Mouse (Mus musculus) erythroid progenitor cell, adult 5-6 weeks (primary cell): ENCODE data around the gene 2010111I01Rik. TPM values are rescaled to one million over a fixed set of nuclear protein-coding genes. Genes with fewer than 3 reads are reported as not detected.

Experiments
- ATAC-seq: replicated peaks from 2 replicates; pipeline ENCODE4 v1.8.0; 2016; ENCODE audit warnings: moderate number of reproducible peaks, mild to moderate bottlenecking, moderate TSS enrichment, inconsistent platforms; ENCODE audit not compliant: poor library complexity, low FRiP score, severe bottlenecking
- total RNA-seq, 2 experiments: library from RNA; stranded (forward) in 1 of 2; stranded (reverse) in 1 of 2; fragments of 150-400 nt in 1 of 2; fragments of 186-747, 209-891 nt in 1 of 2; gene quantifications; 2 replicates each; pipeline versions ENCODE4 v1.2.3 to v1.2.4; 2015 to 2017; ENCODE audit warnings: low replicate concordance in 2 of 2

Gene 2010111I01Rik
- total RNA-seq, 2 experiments from 2014 or later, result 5.9 to 28.4 TPM

DNA sequence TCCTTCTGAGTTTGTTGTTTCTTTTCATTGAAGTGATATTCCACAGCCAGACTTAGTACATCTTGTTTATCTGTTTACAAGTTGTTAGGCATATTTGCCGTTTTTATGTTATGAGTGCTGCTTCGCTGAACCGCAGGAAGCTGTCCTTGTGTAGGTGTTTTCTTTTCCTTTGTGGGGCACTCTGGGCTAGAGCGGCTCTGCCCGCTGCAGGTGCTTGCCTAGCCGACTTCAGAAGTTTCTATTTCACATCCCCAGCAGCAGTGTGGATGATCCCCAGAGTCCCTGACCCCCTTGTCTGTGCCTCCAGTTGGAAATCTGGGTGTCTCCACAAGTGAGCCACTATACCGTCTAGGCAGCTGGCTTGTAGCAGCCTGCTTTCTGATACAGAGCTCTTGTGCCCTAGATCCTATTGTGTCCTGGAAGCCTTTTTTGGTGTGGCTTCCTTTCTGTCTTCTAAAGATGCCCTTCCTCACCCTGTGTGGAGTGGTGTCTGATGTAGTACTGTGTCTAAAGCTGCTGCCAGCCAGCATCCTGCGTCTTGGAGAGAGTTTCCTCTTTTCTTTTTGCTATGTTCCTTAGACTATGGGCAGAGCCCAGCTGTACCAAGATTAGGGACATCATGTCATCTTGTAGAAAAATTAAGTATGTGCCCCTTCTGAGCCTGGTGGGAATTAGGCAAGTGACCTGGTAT lies 285.2 kb downstream of the 2010111I01Rik start:
- ATAC-seq, result no peak

DNA sequence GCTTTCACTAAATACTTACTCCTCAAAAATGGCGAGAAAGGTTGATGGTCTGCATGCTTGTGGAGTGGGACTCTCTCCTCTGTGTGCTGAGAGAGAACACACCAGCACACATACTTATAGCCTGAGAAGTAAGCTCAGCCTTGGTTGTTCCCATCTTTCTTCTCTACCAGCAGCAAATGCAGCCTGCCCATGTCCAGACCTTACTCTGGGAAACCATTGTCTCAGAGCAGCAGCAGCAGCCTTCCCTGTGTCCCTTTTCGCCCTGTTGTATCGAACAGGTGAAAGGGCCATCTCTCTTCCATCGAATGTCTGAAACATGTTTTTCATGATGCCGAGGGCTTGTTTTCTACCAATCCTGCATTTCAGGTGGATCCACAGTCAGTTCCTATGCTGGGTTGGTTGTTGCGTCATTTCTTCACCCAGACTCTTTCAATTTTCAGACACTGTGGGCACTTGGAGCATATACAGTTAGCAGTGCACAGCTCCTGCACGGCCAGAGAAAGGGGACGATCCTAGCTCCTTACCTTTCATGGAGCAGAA lies 285.8 kb downstream of the 2010111I01Rik start:
- ATAC-seq, result no peak

DNA sequence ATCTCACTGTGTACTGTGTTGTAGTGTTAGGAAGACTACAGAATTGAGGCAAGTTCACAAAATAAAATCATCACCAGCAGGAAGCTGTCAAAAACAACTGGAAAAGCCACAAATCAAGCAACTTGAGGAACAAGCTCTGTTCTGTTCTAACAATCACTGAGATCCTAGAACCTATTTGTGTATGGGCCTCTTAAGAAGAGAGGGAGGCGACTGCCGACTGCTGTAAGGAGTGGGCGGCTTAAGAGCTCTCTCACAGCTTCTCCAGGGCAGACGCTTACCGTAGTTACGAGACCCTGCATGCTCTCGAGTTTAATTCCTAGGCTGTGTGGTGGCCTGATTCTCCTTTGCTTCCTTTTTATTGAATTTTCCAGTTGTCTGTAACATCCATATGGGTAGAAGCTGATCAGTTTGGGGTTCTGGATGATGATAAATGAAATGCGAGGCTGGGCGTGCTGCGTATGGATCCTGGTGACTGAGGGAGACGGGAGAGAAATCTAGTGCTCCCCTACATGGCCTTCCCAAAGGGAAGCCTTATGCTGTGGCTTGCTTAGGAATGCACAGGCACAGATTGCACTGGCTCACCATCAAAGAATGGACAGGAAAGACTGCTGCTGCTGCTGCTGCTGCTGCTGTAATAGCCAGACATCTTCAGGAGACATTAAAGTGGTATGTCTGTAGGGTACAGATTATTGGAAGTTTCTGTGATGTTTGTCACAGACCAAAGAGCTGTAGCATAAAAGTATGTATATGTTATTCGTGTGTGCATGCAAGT lies 286.6 kb downstream of the 2010111I01Rik start:
- ATAC-seq, result no peak

DNA sequence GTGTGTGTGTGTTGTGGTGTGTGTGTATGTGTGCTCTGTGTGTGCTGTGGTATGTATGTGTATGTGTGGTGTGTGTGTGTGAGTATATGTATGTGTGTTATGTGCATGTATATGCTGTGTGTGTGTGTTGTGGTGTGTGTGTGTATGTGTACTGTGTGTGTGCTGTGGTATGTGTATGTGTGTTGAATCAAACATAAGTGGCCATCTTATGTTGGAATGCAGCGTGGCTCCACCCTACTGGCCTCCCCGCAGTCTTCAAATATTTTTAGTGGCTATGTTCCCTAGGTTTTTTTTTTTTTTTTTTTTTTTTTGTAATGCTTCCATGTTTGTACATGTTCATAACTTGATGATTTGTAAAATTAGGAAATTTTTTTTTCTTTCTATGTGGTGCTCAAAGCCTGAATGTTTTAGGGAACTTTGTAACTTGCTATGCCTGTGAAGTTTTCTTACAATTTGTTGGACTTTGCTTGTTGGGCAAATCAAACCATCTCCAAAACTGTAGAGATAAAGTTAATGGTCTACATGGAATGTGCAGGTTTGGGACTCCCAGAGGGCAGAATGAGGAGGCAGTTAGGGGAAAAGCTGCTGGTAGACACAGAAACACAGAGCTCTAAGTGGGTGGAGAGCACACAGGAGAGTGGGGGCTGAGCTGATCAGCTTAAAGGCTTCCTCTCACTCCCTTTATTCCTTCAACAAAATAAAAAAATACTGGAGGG lies 287.8 kb downstream of the 2010111I01Rik start:
- ATAC-seq, result no peak

DNA sequence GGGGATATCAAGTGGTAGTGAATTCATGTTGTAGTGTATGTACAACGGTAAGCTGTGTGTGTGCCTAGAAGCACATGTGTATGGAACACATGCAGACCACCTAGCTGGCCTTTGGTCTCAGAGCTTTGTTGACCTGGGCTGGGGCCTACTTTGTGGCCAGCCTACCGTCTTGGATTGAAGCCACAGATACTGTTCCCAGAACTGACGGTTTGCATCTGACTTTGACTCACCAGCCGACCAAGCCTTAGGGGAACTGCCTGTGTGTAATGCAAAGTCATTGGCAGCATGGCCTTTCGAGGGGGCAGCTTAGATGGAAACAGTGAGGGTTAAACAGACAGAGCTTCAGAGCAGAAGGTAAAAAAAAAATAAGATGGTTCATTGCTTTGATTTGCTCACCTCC lies 288.5 kb downstream of the 2010111I01Rik start:
- ATAC-seq, result no peak

DNA sequence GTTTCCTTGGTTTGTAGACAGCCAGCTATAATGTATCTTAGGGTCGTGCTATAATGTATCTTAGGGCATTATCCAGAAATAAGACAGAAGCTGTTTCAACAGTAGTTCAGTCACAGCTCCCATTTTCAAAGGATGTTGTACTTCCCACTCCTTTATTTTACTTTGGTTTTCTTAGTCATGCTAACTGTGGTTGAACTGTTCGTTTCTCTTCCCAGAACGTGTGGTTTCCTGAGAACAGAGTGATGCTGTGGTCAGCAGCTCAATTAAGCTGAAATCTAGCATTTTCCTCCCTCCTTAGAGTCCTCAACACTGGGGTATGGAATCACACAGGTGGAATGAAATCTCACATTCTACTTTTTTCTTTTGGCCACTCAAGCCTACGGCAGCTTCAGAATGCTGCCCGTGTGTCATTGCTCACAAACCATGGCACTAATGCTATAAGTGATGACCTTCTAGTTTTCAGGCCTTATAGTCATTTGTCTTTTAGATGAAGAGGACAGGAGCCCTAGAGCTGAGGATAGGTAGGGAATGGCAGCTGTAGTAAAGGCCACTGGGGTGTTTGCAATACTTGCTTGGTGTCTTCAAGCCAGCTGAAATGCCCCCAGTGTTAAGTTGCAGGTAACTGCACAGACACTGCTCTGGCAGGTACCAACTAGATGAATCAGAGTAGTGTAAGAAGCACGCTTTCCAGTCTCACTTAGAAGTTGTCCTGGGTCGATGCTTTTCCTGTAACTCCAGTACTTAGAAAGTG lies 289.4 kb downstream of the 2010111I01Rik start:
- ATAC-seq, result no peak

DNA sequence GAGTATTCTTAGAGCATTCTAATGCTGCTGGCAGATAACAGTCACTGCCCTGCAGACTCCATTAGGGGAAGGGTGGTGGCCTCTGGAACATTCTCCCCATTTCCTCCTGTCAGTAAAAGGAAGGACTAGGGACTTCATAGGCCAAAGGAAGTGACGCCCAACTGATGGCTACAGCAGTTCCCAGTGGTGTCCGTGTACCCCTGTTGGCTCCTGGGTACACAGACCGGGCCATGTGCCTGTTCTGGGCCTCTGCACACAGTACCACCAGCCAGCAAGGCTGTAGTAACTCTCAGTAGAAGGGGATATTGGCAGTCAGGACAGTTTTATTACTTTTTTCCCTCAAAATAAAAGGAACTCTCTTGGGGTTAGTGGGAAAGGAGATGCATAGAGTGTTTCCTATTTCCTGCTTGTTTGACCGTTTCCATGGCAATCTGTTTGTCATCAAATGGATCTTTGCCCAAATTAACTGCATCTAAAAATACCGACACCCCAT lies 290.9 kb downstream of the 2010111I01Rik start:
- no peak for ATAC-seq

DNA sequence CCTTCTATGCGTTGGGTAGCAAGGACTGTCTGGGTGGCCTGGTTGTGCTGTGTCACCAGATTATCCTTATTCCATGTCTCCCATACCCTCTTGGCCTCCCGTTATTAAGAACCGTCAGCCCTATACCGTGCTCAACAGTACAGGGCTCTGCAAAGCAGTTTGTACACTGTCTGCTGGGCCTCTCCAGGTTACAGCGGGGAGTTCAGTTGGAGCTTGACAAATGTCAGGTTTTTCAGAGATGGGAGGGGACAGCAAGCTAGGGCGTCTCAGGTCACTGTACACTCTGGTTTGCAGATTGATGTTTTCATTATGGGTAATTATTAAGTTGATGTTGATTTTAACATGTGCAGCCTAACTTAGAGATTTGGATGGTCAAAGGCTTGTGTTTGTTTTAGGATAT lies 291.5 kb downstream of the 2010111I01Rik start:
- ATAC-seq, result no peak

DNA sequence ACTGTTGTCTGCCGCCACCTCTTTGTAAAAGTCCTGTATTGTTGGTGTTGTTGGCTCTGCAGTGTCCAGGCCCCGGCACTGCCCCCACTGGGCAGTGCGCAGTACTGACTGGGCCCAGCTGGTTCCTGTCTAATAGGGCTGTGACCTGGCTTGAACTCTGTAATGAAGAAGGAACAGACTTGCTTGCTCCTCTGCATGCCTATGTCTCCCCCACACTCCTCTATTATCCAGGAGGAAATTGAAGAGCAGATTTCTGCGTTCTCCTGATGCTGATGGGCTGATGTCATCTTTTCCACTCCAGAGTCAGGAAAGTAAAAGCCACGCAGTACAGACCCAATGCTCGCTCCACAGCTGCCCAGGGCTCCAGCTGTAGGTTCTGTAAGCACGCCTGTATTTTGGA lies 292.1 kb downstream of the 2010111I01Rik start:
- no peak for ATAC-seq

DNA sequence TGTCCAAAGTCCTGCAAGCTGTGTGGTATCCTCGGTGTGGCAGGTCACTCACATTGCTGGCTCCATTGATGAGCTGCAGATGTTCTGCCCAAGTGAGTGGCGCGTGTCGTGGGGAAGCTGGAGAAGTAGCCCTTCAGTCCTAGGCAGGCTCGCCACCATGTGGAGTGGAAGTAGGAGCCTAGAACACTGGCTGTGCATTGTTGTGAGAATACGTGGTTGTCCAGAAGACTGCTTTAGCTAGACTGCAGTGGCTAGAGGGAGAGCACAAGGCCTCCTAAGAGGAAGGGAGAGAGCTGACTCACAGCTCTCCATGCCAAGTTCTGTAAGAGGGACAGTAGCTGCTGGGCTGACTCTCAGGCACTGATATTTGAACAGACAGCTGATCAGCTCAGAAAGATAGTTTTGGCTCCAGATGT lies 293.5 kb downstream of the 2010111I01Rik start:
- no peak for ATAC-seq

DNA sequence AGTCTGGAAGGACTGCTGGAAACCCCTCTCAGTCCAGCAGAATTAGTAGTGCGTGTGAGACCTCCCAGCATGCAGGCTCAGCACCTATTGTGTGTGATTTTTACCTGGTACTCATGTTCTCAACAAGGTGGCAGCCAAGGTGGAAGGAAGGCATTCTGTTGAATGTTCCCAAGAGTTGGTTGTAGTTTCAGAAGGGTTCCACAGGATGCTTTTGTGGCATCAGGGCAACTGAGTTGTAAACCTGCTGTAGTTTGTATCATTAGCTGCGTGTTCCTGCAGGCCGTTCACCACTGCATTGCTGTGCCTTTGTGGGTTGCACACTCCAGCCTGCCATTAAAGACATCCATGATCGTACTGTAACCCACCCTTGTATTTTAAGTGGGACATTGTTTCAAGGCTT lies 294.0 kb downstream of the 2010111I01Rik start:
- ATAC-seq, result no peak

DNA sequence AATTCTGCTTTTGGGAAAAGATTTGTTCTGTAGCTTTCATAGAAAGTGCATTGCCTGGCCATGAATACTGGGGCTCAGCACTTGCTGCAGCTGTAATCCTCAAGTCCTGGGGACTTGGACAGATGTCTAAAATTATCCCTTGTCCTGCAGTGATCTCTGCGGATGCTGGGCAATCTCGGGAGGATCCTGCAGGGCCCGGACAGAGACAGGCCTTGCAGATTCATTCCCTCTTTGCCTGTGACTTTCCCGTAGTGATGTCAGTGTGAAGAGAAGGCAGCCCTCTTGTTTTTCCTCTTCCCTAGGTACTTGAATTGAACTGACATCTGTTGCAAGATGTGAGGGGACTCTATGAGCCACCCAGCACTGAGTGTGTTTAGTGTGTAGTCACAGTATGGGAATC lies 295.4 kb downstream of the 2010111I01Rik start:
- no peak for ATAC-seq

DNA sequence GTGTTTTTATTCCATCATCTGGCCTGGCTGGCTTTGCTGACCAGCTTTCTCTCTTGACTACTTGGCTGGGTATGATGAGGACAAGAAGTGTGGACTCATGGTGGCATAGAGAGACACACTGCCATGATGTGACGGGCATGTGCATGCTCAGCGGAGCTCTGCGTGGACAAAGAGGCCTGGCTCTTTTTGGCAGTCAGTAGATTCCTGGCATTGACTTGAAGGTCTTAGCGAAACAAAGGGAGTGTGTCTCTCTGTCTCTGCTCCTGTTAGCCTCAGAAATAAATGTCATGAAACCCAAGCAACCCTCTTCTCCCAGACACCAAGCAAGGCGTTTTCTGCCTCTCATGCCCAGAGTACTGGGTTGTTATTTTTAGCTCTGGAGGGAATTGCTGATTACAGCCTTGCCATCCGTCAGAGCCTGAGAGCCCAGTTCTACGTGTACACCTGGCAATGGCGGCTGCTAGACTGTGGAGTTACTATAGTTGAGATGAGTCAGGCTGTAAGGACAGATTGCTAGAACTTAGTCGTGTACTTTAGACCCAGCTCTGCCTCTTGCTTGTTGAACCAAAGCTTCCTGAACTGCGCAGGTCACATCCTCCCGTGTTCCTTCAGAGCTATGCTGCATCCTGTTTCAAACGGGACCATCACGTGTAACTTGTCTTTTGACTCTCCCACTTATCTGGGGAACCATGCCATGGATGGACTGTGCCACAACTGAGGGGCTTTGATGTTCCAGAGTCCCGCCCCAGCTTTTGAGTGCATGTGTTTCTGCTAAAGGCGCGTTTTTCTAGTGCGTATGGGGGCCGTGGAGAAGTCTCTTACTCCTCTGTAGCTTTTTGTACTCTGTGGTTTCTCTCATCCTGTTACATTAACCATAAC lies 296.3 kb downstream of the 2010111I01Rik start:
- ATAC-seq, result no peak

DNA sequence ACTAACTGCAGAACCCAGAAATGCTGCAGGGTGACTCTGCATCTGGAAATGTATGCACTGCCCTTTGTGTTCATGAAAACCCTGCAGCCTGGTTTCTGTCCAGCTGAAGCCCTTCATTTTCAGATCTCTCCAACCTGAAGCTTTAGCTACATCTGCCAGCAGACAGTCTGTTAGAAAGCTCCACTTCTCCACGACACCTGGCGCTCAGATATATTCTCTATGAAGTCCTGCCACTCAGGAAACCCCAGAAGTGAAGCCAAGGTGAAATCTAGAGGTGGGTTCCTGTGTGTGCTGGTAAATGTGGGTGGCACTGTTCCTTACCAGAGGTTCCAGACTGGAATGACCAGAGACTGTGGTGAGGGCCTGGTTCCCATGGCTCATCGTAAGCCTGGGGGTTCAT lies 297.0 kb downstream of the 2010111I01Rik start:
- ATAC-seq, result no peak

DNA sequence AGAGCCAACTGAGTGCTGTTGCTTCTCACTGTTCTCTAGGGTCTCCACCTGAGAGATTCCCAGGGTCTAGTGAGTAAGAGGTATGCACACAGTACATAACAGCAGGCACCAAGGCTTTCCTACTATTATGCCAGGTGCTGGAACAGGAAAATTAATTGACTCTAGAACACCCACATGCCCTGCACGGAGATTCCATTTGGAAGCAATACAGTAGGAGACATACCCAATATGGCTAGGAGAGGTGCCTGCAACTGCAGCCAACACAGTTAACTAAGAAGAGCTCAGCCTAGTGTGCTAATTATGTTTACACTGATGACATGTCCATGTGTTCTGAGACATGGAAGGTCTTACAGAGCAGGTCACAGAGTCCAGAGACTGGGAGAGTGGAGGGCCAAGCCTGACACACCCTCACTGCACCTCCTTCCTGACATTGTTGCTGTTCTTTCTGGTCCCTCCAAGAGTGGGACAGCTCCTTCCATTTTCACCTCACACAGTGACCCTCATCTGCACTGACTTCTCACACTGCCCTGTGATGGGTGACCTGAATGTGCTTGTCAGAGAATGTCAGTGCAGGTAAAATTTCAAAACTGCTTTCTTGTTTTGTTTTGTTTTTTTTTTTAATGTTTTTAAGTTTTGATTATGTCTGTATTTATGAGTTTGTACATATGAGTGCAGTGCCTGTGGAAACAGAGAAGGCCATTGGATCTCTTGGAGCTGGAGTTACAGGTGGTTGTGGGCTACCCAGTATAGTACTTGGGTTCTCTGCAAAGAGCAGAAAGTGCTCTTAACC lies 297.7 kb downstream of the 2010111I01Rik start:
- ATAC-seq, result no peak

DNA sequence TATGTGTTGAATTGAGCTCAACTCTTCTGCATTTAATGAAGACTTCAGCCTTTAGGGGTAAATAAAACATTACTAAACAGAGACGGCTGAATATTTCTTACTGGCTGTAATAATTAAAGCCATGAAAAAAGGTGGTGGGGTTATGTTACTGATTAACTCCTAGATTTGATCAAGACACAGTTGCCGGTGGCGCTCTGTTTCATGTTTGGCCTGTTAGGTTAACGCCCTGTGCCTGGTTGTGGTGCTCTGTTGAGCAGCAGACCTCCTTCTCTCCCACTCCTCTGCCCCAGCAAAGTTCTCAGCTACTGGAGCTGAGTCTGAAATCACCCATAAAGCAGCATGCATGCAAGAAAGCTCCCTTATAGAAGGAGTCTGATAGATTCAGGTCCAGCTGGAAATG lies 303.7 kb downstream of the 2010111I01Rik start:
- no peak for ATAC-seq

DNA sequence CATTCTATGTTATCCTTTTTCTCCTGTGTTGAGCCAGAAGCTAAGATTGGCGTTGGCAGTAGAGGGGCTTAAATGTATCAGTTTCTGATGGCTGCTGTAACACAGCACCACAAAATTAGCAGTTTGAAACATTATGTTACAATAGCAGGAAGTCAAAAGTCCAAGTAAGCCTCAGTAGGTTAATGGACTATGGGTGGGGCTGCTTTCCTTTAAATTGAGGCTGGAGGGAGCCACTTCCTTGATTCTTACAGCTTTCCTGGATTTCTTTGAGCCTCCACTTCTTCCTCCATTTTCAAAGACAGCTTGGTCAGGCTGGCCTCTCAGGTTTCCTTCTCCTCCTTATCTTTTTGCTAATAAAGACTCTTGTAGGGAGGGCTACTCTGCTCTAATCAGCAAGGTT lies 304.1 kb downstream of the 2010111I01Rik start:
- no peak for ATAC-seq

DNA sequence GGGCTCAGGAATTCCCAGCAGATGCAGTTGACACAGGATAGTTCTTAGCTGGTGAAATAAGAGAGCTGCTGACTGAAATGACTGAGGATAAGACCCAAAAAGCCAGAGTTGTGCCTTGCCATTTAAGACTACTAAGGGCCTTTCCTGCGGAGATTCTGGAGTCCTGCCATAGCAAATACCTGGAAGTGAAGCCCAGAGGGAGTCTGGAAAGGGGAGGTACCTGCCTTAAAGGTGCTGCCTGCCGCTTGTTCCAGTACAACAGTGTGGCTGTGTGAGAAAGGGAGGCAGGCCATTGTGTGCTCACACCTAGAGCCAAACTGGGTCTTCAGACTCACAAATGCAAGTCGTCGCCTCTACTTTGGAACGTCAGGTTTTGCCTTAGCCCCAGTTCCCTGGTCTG lies 305.5 kb downstream of the 2010111I01Rik start:
- ATAC-seq, result no peak
